Mouse (Mus musculus): Measurements from ENCODE around the gene Batf. TPM values are rescaled to one million over a fixed set of nuclear protein-coding genes. Genes with fewer than 3 reads are reported as not detected.

The Batf gene
- total and polyA plus RNA-seq, 3 experiments = 1.0 to 1.8 (median 1.6) TPM

DNA sequence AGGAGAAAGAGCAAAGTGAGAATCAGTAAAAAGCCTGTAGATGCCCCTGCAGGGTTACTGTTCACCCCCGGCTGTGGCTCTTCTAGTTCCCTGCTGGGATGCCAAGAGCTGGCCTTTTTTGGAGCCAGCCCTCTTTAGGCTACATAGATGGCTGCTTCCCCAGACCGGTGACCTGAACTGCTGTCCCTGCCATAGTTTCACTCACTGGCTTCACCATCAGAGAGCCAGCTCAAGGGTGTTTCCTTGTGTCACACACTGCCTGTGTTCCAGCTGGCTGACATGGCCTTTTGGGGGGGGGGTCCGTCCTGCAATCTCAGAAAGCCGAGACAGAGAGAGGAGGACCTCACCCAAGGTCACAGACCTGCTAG, 44.9 kb upstream of the Batf start:
- Histone ChIP-seq H3K27me3 (ENCODE audit: control insufficient read depth, insufficient read depth, low read length) (no peaks in the 10 kb centered on the region), H3K79me2 (replicated peaks; ENCODE audit: control insufficient read depth, insufficient read depth, low read length) (no peaks in the 10 kb centered on the region), H3K4me3 (no peak overlapping the region), H3K9ac (ENCODE audit: low read depth, low read length) (no peak overlapping the region), H3K4me1 (ENCODE audit: control insufficient read depth, insufficient read depth, low read length) (peaks cover 16% of the 10 kb centered on the region), H3K27ac (no peak overlapping the region), H3K36me3 (ENCODE audit: control insufficient read depth, insufficient read depth, low read length) (peaks cover 2% of the 10 kb centered on the region; the same call in 1 of the 2 replicates)
- TF ChIP-seq POLR2A (IDR thresholded peaks at IDR 0.05; ENCODE audit: insufficient read depth, low read depth, low read length) (no peak), EP300 (IDR thresholded peaks at IDR 0.05; ENCODE audit: insufficient read depth, low read depth, low read length) (no peak), CTCF (IDR thresholded peaks at IDR 0.05) (no peak)
- 27% methylated on average over 4 of the region's 4 CpGs for WGBS
- DNase-seq = peak in 1 of 2 experiments; percentile 43
- intact Hi-C loops (cut with DNase I) = loop anchor here (5.0 kb wide), 1 partner anchor 39 kb away; no protein-coding TSS in a partner anchor

DNA sequence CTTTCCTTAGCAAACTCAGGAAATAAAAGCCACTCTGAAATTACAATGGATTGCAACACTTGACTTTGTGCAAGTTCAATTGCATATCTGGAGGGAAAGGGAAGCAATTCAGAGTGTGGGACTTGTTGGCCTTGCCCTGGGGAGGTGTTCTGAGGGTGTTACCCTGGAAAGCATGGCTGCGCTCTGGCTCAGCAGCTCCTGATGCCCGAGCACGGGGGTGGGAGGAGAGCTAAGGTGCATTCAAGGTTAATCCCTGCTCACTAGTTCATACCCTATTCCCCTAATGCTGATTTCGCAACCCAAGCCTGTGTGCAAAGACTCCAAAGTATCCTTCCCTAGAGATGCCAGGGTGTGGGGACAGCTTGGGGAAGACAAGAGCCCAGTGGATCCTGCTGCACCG, 42.7 kb upstream of the Batf start:
- Histone ChIP-seq H3K27ac (no peak overlapping the region), H3K9ac (ENCODE audit: low read depth, low read length) (no peak overlapping the region), H3K36me3 (ENCODE audit: control insufficient read depth, insufficient read depth, low read length) (peaks cover 2% of the 10 kb centered on the region; the same call in 1 of the 2 replicates), H3K4me1 (ENCODE audit: control insufficient read depth, insufficient read depth, low read length) (peaks cover 13% of the 10 kb centered on the region), H3K79me2 (replicated peaks; ENCODE audit: control insufficient read depth, insufficient read depth, low read length) (no peaks in the 10 kb centered on the region), H3K4me3 (no peak overlapping the region), H3K27me3 (ENCODE audit: control insufficient read depth, insufficient read depth, low read length) (no peaks in the 10 kb centered on the region)
- DNase-seq = peak in 1 of 2 experiments; percentile 20
- no peak for TF ChIP-seq EP300 (IDR thresholded peaks at IDR 0.05; ENCODE audit: insufficient read depth, low read depth, low read length)
- no peak for TF ChIP-seq CTCF (IDR thresholded peaks at IDR 0.05)
- no peak for TF ChIP-seq POLR2A (IDR thresholded peaks at IDR 0.05; ENCODE audit: insufficient read depth, low read depth, low read length)
- intact Hi-C loops (cut with DNase I) = loop anchor here (5.0 kb wide), 1 partner anchor 41 kb away; no protein-coding TSS in a partner anchor
- 78% methylated on average over 5 of the region's 5 CpGs for WGBS

GRCm38 (mm10) chr12:85645664-85646063, 40.8 kb upstream of the Batf start:
- H3K4me3 ChIP-seq = no peak overlapping the region
- no peak overlapping the region for H3K27ac ChIP-seq
- no peaks in the 10 kb centered on the region for H3K79me2 ChIP-seq (replicated peaks; ENCODE audit: control insufficient read depth, insufficient read depth, low read length)
- TF ChIP-seq EP300 (IDR thresholded peaks at IDR 0.05; ENCODE audit: insufficient read depth, low read depth, low read length) = no peak
- peak; percentile 61 for TF ChIP-seq CTCF (IDR thresholded peaks at IDR 0.05)
- TF ChIP-seq POLR2A (IDR thresholded peaks at IDR 0.05; ENCODE audit: insufficient read depth, low read depth, low read length) = no peak
- H3K27me3 ChIP-seq (ENCODE audit: control insufficient read depth, insufficient read depth, low read length) = no peaks in the 10 kb centered on the region
- peaks cover 11% of the 10 kb centered on the region for H3K4me1 ChIP-seq (ENCODE audit: control insufficient read depth, insufficient read depth, low read length)
- no peaks in the 10 kb centered on the region for H3K36me3 ChIP-seq (ENCODE audit: control insufficient read depth, insufficient read depth, low read length)
- no peak overlapping the region for H3K9ac ChIP-seq (ENCODE audit: low read depth, low read length)
- peak; percentile 24 to 49 for DNase-seq
- WGBS = 89% methylated on average over 4 of the region's 4 CpGs
- intact Hi-C loops (cut with DNase I) = loop anchor here (5.0 kb wide), 2 partner anchors 138 to 303 kb away; no protein-coding TSS in a partner anchor

GRCm38 (mm10) chr12:85647346-85647745, 39.1 kb upstream of the Batf start:
- intact Hi-C loops (cut with DNase I) = loop anchor here (5.0 kb wide), 2 partner anchors 140 to 305 kb away; no protein-coding TSS in a partner anchor
- Histone ChIP-seq H3K9ac (ENCODE audit: low read depth, low read length) (no peak overlapping the region), H3K4me3 (no peak overlapping the region), H3K36me3 (ENCODE audit: control insufficient read depth, insufficient read depth, low read length) (no peaks in the 10 kb centered on the region), H3K27ac (no peak overlapping the region), H3K79me2 (replicated peaks; ENCODE audit: control insufficient read depth, insufficient read depth, low read length) (no peaks in the 10 kb centered on the region), H3K4me1 (ENCODE audit: control insufficient read depth, insufficient read depth, low read length) (no peaks in the 10 kb centered on the region), H3K27me3 (ENCODE audit: control insufficient read depth, insufficient read depth, low read length) (no peaks in the 10 kb centered on the region)
- peak; percentile 47 to 49 for DNase-seq
- TF ChIP-seq EP300 (IDR thresholded peaks at IDR 0.05; ENCODE audit: insufficient read depth, low read depth, low read length) (0 out of 2 replicates have a peak, but pooled peaks have one; percentile 19), CTCF (IDR thresholded peaks at IDR 0.05) (peak; percentile 72), POLR2A (IDR thresholded peaks at IDR 0.05; ENCODE audit: insufficient read depth, low read depth, low read length) (no peak)
- 23% methylated on average over 10 of the region's 10 CpGs for WGBS

- 67% methylated on average over 1 of the region's 1 CpGs for WGBS
- no peaks in the 10 kb centered on the region for H3K4me1 ChIP-seq (ENCODE audit: control insufficient read depth, insufficient read depth, low read length)
- no peak overlapping the region for H3K4me3 ChIP-seq
- TF ChIP-seq EP300 (IDR thresholded peaks at IDR 0.05; ENCODE audit: insufficient read depth, low read depth, low read length) (no peak), CTCF (IDR thresholded peaks at IDR 0.05) (no peak), POLR2A (IDR thresholded peaks at IDR 0.05; ENCODE audit: insufficient read depth, low read depth, low read length) (no peak)
- H3K79me2 ChIP-seq (replicated peaks; ENCODE audit: control insufficient read depth, insufficient read depth, low read length) = no peaks in the 10 kb centered on the region
- DNase-seq = no peak
- H3K36me3 ChIP-seq (ENCODE audit: control insufficient read depth, insufficient read depth, low read length) = no peaks in the 10 kb centered on the region
- no peak overlapping the region for H3K9ac ChIP-seq (ENCODE audit: low read depth, low read length)
- no peaks in the 10 kb centered on the region for H3K27me3 ChIP-seq (ENCODE audit: control insufficient read depth, insufficient read depth, low read length)
- no peak overlapping the region for H3K27ac ChIP-seq
- intact Hi-C loops (cut with DNase I) = loop anchor here (5.0 kb wide), 2 partner anchors 141 to 306 kb away; no protein-coding TSS in a partner anchor
Observed at GRCm38 (mm10) chr12:85647955-85648354, 38.5 kb upstream of the Batf start.

- H3K27ac ChIP-seq = no peak overlapping the region
- H3K4me1 ChIP-seq (ENCODE audit: control insufficient read depth, insufficient read depth, low read length) = no peaks in the 10 kb centered on the region
- WGBS = 11% methylated on average over 2 of the region's 2 CpGs
- H3K4me3 ChIP-seq = no peak overlapping the region
- H3K36me3 ChIP-seq (ENCODE audit: control insufficient read depth, insufficient read depth, low read length) = no peaks in the 10 kb centered on the region
- TF ChIP-seq CTCF (IDR thresholded peaks at IDR 0.05) (no peak), POLR2A (IDR thresholded peaks at IDR 0.05; ENCODE audit: insufficient read depth, low read depth, low read length) (no peak), EP300 (IDR thresholded peaks at IDR 0.05; ENCODE audit: insufficient read depth, low read depth, low read length) (no peak)
- H3K27me3 ChIP-seq (ENCODE audit: control insufficient read depth, insufficient read depth, low read length) = no peaks in the 10 kb centered on the region
- H3K79me2 ChIP-seq (replicated peaks; ENCODE audit: control insufficient read depth, insufficient read depth, low read length) = no peaks in the 10 kb centered on the region
- no peak overlapping the region for H3K9ac ChIP-seq (ENCODE audit: low read depth, low read length)
- DNase-seq = no peak
- intact Hi-C loops (cut with DNase I) = no loop called here
Observed at GRCm38 (mm10) chr12:85659319-85659718, 27.1 kb upstream of the Batf start.

All from heart, adult 2 months (tissue).